Mouse (Mus musculus) cerebellum, adult 18-20 months (tissue): Measurements from ENCODE around the gene Fbxl19.
A peak's percentile ranks its signal among the peaks of the same experiment; 100 is the strongest.
"Not testable (repeated sequence)": the region's sequence is repeated elsewhere in the genome, so short reads cannot be mapped to it uniquely, and the experiment has no call there.

Experiments used
- DNase-seq, 2 experiments: peaks; one replicate each; pipeline ENCODE4 v3.0.0; 2021

The Fbxl19 gene

GRCm38 (mm10) chr7:127768997-127769593 is 24.8 kb downstream of the Fbxl19 start:
- peak; percentile 86 to 92 for DNase-seq

GRCm38 (mm10) chr7:127769651-127770038 is 25.3 kb downstream of the Fbxl19 start, which contains the start of gene Orai3:
Gene Orai3 (plus strand): TSS chr7:127769815.
- peak; percentile 78 to 81 for DNase-seq

- DNase-seq, result no peak
Observed at GRCm38 (mm10) chr7:127770039-127770905, 25.9 kb downstream of the Fbxl19 start.

- DNase-seq, result peak in 1 of 2 experiments; percentile 17
Observed at GRCm38 (mm10) chr7:127771262-127771661, 26.9 kb downstream of the Fbxl19 start.

GRCm38 (mm10) chr7:127772080-127772479 is 27.7 kb downstream of the Fbxl19 start:
- DNase-seq, result no peak

- no peak for DNase-seq
Observed at GRCm38 (mm10) chr7:127772557-127772956, 28.2 kb downstream of the Fbxl19 start.

- DNase-seq, result peak; percentile 83 to 85
Observed at GRCm38 (mm10) chr7:127773664-127774384, 29.5 kb downstream of the Fbxl19 start.

- not testable (repeated sequence) for DNase-seq
Observed at GRCm38 (mm10) chr7:127775837-127776236, 31.5 kb downstream of the Fbxl19 start.

GRCm38 (mm10) chr7:127776426-127776825 is 32.1 kb downstream of the Fbxl19 start, which contains the start of gene Setd1a:
Gene Setd1a (plus strand): TSS chr7:127776670.
- peak; percentile 90 to 92 for DNase-seq

- peak; percentile 97 to 98 for DNase-seq
Observed at GRCm38 (mm10) chr7:127776878-127777473, 32.6 kb downstream of the Fbxl19 start.

GRCm38 (mm10) chr7:127777474-127778266 is 33.3 kb downstream of the Fbxl19 start:
- peak; percentile 44 to 72 for DNase-seq

GRCm38 (mm10) chr7:127778350-127778749 is 34.0 kb downstream of the Fbxl19 start:
- no peak for DNase-seq

- DNase-seq, result no peak
Observed at GRCm38 (mm10) chr7:127785308-127785707, 41.0 kb downstream of the Fbxl19 start, which contains the start of gene Gm49388. Gene Gm49388 (plus strand): TSS chr7:127785608.

GRCm38 (mm10) chr7:127797076-127797845 is 52.9 kb downstream of the Fbxl19 start:
- DNase-seq, result no peak

GRCm38 (mm10) chr7:127798591-127798990 is 54.2 kb downstream of the Fbxl19 start:
- DNase-seq, result peak; percentile 94 to 98

GRCm38 (mm10) chr7:127799211-127799610 is 54.9 kb downstream of the Fbxl19 start:
- DNase-seq, result no peak

- no peak for DNase-seq
Observed at GRCm38 (mm10) chr7:127799738-127800137, 55.4 kb downstream of the Fbxl19 start.

- DNase-seq, result peak; percentile 86
Observed at GRCm38 (mm10) chr7:127800435-127801009, 56.2 kb downstream of the Fbxl19 start, which contains the start of gene Hsd3b7. Gene Hsd3b7 (plus strand): TSS chr7:127800604.

- peak; percentile 40 to 57 for DNase-seq
Observed at GRCm38 (mm10) chr7:127801010-127801621, 56.8 kb downstream of the Fbxl19 start.

GRCm38 (mm10) chr7:127802313-127802712 is 58.0 kb downstream of the Fbxl19 start:
- DNase-seq, result peak; percentile 82 to 83
